Mouse (Mus musculus) thymus, postnatal 10 days (tissue): Measurements from ENCODE around the gene Sgms1.
"Not testable (repeated sequence)": the region's sequence is repeated elsewhere in the genome, so short reads cannot be mapped to it uniquely, and the experiment has no call there.

ENCODE experiments used
- DNase-seq, 2 experiments: peaks; one replicate each; pipeline ENCODE4 v3.0.0; 2021; ENCODE audit warnings: low spot score in 2 of 2

The Sgms1 gene

GRCm38 (mm10) chr19:32358011-32358410 lies 31.5 kb downstream of the Sgms1 start:
- DNase-seq: not testable (repeated sequence)

DNA sequence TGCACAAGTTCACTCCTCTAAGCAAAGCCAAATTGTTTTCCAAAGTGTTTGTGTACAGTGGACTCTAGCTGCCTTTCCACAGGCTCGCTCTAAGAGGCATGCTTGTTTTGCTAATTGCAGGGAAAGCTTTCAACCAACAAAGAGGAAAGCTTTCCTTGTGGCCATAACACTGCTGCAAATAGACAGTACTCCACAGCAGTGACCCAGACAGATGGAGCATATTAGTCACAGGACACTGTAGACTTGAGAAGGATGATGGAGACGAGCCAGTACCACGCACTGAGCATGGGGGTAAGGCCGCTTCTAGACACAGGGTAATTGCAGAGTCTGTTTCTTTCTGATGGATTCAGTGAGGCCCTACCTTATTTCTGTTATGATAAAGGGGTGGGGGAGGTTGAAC lies 33.3 kb downstream of the Sgms1 start:
- no peak for DNase-seq

DNA sequence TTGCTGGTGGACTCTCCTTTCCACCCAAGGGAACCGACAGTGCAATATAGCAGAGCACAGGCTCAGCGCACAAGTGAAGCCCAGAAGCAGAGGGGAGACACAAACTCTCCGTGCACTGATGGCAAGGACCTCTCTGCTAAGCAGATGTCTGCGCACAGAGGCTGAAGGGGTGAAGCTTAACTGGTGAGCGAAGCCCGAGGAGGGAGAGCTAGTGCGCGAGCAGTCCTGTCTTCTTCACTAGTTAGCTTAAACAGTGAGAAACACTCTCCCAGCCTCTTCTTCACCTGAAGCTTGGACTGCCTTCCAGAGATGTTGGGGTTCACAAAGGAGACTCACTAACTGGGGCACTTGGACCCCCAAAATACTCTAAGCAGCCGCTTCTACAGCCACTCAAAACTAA lies 36.1 kb downstream of the Sgms1 start:
- DNase-seq: no peak

DNA sequence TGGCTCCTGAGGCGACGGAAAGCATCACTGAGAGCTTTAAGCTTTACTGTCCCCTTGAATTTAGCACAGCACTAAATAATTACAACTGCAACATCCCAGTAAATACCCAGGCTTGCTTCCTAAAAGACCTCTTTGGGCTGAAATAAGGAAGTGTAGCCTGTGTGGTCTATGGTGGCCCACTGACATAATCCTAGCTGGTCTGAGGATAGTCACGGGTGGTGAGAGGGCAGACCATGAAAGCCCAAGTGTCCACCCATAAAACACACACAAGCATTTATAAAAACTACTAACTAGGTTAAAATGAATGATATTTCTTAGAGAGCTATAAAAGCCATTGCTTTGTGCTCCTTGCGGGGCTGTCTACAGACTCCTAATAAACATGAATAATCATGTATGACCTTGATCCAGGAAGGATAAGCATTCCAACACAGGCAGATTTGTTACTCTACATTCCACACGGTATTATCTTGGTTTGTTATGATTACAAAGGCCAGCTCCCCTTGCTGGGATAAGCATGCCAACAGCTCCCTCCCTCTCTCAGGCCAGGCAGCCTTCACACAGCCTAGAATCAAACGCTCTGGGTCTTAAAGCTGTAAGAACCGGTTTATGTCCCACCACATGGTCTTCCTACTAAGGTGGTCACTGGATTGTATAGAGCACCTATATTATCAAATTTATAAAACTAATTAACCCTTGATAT lies 40.4 kb downstream of the Sgms1 start:
- no peak for DNase-seq

DNA sequence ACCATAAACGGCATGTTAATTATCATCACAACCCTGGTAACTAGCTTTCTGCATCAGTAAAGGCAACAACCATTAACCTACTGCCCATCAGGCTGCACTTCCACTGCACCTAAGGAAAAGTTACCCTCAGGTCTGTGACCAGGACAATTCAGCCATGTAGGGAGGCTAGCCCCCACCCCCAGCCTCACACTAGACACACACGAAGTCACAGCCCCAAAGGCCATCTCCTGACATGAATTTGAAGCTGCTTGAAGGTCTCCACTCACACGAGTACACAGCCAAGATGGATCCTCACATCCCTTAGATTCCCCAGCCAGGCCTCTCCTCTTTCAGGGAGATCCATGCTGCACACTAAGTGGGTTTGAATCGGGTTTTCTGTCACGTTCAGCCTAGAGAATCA lies 42.0 kb downstream of the Sgms1 start:
- no peak for DNase-seq

DNA sequence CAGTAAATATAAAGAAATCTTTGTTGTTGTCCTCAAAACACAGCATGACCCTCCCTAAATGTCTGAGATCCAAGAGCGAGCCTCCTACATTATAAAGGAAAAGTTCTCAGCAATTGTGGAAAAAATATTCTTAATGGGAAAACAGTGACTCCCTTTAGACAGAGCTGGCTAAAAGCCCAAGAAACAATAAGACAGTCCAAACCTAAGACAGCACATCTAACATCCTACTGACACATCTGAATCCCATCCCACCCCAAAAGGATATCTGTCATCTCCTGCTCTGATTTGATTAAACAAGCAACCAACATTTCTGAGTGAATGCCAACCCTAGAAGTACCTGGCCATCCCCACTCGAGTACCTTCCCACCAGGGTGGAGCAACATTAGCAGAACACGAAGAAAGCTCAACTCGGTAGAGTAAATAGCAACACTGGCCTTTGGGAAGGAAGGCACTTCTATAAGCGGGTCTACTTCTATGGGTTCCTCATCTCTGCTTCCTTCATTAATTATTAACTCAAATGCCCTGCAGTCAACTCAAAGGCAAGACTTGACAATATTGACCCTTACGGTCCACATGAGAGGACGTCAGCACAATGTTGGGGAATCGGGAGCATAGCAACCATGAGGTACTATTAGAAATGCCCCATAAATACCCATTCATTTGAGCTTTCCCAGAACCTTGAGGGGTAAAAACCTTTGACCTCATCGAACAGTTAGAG lies 42.7 kb downstream of the Sgms1 start:
- no peak for DNase-seq

GRCm38 (mm10) chr19:32346176-32346575 lies 43.3 kb downstream of the Sgms1 start:
- DNase-seq: no peak

- DNase-seq: peak; percentile 22 to 35
These were observed 44.3 kb downstream of the Sgms1 start for GRCm38 (mm10) chr19:32345181-32345745.

GRCm38 (mm10) chr19:32344738-32345121 lies 44.8 kb downstream of the Sgms1 start:
- peak; percentile 68 to 70 for DNase-seq

DNA sequence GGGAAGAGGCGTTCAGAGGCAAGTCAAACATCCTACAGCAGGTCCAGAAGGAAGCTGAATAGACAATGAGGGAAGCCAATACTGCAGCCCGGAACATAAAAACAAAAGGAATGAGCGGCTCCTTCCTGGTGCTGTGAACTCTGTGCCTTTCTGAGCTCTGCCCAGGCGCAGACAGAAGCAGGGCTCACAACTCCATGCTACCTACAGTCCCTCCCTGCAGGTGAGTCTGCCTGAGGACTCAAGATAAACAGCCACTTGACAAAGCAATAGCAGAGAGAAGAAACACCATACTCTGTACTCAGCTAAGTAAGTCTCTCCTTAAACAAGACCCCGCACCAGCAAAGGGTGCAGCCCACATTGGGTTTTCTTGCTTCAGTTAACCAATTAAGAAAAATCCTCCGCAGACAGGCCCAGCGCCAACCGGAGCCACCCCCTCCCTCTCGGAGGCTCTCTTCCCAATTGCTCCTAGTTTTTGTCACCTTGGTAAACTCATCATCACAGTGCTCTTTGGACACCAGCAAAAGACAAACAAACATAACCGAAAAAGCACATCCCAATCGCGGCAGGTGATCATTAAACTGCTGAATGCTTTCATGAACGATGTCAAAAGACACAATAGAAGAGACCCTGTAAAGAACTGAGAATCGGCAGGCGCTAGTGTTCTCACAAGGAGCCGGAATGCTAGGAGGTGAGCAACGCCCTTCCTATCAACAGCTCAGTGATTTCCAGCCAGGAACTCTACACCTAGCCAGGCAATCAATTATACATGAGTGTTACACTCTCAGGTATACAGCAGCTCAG lies 45.4 kb downstream of the Sgms1 start:
- no peak for DNase-seq

DNA sequence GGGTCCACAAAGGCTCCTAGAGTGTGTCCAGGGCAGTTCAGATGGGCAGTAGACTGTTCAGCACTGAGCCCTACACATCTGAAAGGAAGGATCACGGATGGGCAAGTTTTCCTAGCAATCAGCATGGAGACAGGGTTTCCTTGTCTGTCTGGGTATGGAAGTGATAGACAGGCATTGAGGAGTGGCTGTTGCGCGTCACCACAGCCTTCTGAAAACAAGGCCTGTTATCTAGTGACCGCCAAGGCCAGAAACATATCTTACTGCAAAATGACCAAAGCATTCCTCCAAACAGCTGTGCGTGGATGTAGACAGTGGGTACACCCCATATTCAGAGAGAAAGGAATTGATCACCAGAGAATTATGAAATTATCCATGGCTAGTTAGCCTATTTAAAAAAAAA lies 47.1 kb downstream of the Sgms1 start:
- no peak for DNase-seq

DNA sequence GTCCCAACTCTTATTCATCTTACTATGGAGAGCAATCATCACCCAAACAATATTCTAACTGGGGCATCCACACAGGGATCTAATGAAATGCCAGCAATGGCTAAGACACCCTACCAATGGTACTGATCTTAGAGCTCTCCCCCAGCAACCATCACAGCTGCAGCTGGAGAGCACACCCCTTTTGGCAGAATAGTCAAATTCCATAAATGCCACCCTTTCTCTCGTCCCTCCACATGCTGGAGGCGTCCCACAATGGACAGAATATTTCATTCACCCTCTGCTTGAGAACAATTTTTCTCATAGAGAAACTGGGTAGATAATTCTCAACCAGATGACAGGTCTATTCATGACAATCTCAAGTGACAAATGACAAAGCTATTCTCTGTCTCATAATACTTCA lies 48.4 kb downstream of the Sgms1 start:
- no peak for DNase-seq

- no peak for DNase-seq
These were observed 49.3 kb downstream of the Sgms1 start for GRCm38 (mm10) chr19:32340168-32340567.

GRCm38 (mm10) chr19:32337708-32338107 lies 51.8 kb downstream of the Sgms1 start:
- no peak for DNase-seq

DNA sequence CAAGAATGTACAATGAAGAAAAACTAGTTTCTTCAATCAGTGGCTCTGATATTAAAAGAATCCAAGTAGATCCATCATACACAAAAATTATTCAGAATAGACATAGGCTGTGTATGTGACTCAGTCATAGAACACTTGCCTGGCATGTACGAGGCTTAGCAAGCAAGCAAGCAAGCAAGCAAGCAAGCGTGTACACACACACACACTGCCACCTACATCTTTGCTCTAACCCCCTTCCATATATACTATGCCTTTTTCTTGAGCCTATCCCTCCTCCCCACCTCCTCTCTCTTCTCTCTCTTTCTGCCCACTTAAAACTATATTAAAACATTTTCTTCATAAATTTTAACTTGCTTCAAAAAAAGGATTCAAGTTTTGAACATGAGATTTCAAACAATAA lies 54.8 kb downstream of the Sgms1 start:
- DNase-seq: no peak

DNA sequence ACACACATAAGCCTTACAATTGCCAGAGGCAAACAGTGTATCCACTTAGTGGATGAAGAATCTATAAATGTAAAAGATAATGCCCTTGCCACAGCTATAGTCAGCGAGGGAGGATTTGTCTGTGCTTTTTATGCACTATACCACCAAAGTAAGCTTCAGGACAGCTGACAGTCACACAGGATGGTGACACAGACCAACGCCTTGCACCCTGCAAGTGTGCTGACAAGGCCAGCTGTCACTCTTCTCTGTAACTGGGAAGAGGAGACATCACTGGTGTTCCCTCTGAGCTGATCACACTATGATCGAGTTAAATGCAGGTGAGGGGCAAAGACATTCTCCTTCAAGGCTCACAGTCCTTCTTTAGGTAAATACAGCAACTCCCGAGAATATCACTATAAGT lies 56.0 kb downstream of the Sgms1 start:
- DNase-seq: no peak

GRCm38 (mm10) chr19:32332779-32333460 lies 56.6 kb downstream of the Sgms1 start:
- no peak for DNase-seq

- DNase-seq: no peak
These were observed 59.3 kb downstream of the Sgms1 start for GRCm38 (mm10) chr19:32330231-32330630.

- DNase-seq: no peak
These were observed 60.0 kb downstream of the Sgms1 start for GRCm38 (mm10) chr19:32329511-32329910.

DNA sequence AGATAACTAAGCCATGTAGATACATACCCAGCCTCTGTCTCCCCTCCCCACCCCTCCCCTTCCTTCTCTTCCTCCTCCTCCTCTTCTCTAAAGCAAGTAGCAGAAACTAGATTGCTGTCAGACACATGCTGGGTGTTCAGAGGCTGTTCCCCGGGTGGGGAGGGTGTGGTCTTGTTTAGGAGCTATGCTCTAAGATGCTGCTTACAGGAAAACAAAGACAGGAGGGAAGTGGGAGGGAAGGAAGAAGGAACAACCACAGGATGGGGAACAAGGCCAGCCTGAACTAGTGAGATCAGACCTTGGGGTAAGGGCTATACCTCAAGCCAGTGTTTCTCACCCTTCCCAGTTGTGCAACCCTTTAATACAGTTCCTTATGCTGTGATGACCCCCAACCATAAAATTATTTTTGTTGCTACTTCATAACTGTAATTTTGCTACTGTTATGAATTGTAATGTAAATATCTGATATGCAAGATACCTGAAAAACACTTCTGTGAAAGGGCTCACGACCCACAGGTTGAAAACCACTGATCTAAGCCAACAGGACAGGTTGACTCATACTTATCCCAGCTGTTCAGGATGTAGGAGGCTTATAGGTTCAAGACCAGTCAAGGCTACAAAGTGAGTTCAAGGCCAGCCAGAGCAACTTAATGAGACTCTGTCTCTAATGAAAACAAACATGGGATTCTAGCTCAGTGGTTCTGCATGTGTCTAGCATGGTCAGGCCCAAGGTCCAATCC lies 61.3 kb downstream of the Sgms1 start:
- DNase-seq: no peak

- DNase-seq: no peak
These were observed 62.9 kb downstream of the Sgms1 start for GRCm38 (mm10) chr19:32326621-32327021.
